In the genomic region with DNA sequence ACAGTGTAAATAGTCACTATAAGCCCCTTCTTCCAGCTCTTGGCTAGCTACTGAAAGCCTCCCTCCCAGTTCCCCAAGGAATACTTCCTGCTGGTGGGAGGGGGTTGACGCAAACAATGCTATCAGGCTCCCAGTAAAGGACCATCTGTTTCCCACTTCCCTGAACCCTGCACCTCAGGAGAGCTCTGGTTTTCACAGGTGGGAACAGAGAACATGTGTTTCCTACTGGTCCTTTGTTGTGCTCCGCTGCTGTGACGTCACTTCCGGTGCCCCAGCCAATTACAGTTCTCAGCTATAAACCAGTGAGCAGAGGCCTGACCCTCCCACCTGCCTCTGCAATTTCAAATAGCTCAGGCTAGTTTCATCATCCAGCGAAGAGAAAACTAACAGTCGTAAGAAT, we compare ENCODE assay signal across 8 mouse cellular contexts. TPM values are rescaled to one million over a fixed set of nuclear protein-coding genes. Genes with fewer than 3 reads are reported as not detected.
A peak's percentile ranks its signal among the peaks of the same experiment; 100 is the strongest.
DNase-seq lines count a peak whose midpoint lies in the region; ATAC-seq and TF ChIP-seq lines count a peak whose summit lies in the region.

A gene (minus strand): TSS at position 206 of the 400 bp plus-strand sequence.

- no peaks in the 10 kb centered on the region for H3K4me1 ChIP-seq in forebrain, embryonic 13.5 days
- no peaks in the 10 kb centered on the region for H3K4me1 ChIP-seq in forebrain, embryonic 16.5 days (replicated peaks; ENCODE audit: control insufficient read depth, insufficient read depth, low read length)
- no peaks in the 10 kb centered on the region for H3K4me1 ChIP-seq in lung, adult 2 months (ENCODE audit: control insufficient read depth, insufficient read depth, low read length)

- H3K4me3 ChIP-seq in forebrain, embryonic 13.5 days = no peak within 1 kb of the TSS
- H3K4me3 ChIP-seq in forebrain, embryonic 16.5 days (replicated peaks; ENCODE audit: low read length) = no peak within 1 kb of the TSS
- peak within 1 kb of the TSS; percentile 13 for H3K4me3 ChIP-seq in lung, adult 2 months (replicated peaks; ENCODE audit: extremely low read depth, low read depth, low read length)

- TF ChIP-seq CTCF in lung, adult 2 months (IDR thresholded peaks at IDR 0.05; ENCODE audit: insufficient read depth, low read length) = no peak

- DNase-seq in gastrocnemius, postnatal 36 days = peak; percentile 28 to 33
- DNase-seq in induced T-regulatory cell, adult 2 months (ENCODE audit: low read depth) = peak; percentile 48
- no peak for DNase-seq in lung, adult 2 months
- DNase-seq in thymus, postnatal 36 days = peak; percentile 26 to 59
- DNase-seq in spleen, adult 12 weeks (ENCODE audit: low spot score) = no peak
- DNase-seq in left cerebral cortex, adult 8-10 months (ENCODE audit: low spot score in 2 of 2) = no peak

- no peak within 1 kb of the TSS for H3K9ac ChIP-seq in forebrain, embryonic 13.5 days
- no peak within 1 kb of the TSS for H3K9ac ChIP-seq in forebrain, embryonic 16.5 days (replicated peaks; ENCODE audit: low read depth, low read length)

- H3K4me2 ChIP-seq in forebrain, embryonic 13.5 days = no peak within 1 kb of the TSS
- no peak within 1 kb of the TSS for H3K4me2 ChIP-seq in forebrain, embryonic 16.5 days (ENCODE audit: low read length)

- ATAC-seq in forebrain, embryonic 13.5 days = peak; percentile 51; the same call in 1 of the 2 replicates
- no peak for ATAC-seq in forebrain, embryonic 16.5 days

- no peak within 1 kb of the TSS for H3K27ac ChIP-seq in forebrain, embryonic 13.5 days
- H3K27ac ChIP-seq in forebrain, embryonic 16.5 days (ENCODE audit: low read length) = no peak within 1 kb of the TSS

- H3K27me3 ChIP-seq in forebrain, embryonic 13.5 days = no peaks in the 10 kb centered on the region
- no peaks in the 10 kb centered on the region for H3K27me3 ChIP-seq in forebrain, embryonic 16.5 days (replicated peaks; ENCODE audit: control insufficient read depth, insufficient read depth, low read length)

- intact Hi-C loops in gastrocnemius, postnatal 36 days (cut with DNase I) = no loop called here

- WGBS in forebrain, embryonic 13.5 days = 81% methylated on average over 6 of the region's 6 CpGs
- WGBS in forebrain, embryonic 16.5 days = 88% methylated on average over 6 of the region's 6 CpGs
- WGBS in lung, adult 2 months = 43% methylated on average over 6 of the region's 6 CpGs

- H3K9me3 ChIP-seq in forebrain, embryonic 13.5 days (replicated peaks) = no peaks in the 10 kb centered on the region
- no peaks in the 10 kb centered on the region for H3K9me3 ChIP-seq in forebrain, embryonic 16.5 days (ENCODE audit: control insufficient read depth, low read length)

- no peak for TF ChIP-seq POLR2A in lung, adult 2 months (IDR thresholded peaks at IDR 0.05; ENCODE audit: borderline replicate concordance, extremely low read depth, low read depth, low read length)

- H3K36me3 ChIP-seq in forebrain, embryonic 13.5 days (ENCODE audit: poor library complexity, severe bottlenecking) = no peaks in the 10 kb centered on the region
- H3K36me3 ChIP-seq in forebrain, embryonic 16.5 days (ENCODE audit: control insufficient read depth, insufficient read depth) = no peaks in the 10 kb centered on the region

RNA-seq across cellular contexts. Expression of the gene that starts here (rescaled TPM):
- polyA plus RNA-seq in forebrain, embryonic 13.5 days (2015; fragmentation: Nextera tagmentation; extraction: Ambion mirVana) = 0.08 and 0.39 TPM in 2 replicates
- polyA plus RNA-seq in forebrain, embryonic 16.5 days (2015; fragmentation: Nextera tagmentation; extraction: Ambion mirVana) = 0.52 and 0.63 TPM in 2 replicates
- 1 to 10 TPM in 1 of 2 experiments, under 1 TPM in 1; 0.23 to 1.2 TPM for total RNA-seq in gastrocnemius, postnatal 36 days (2021)
- polyA plus RNA-seq in lung, adult 2 months (2012; rRNA removed) = 2.2 and 3.0 TPM in 2 replicates
- total RNA-seq in left cerebral cortex, adult 8-10 months (2022) = under 1 TPM in 1 of 4 experiments, not detected in 3; 0.14 TPM

Comparison
In these comparisons a context has a peak if more than half of its experiments do, and no peak if none do; other contexts are left out.
1. Peak in ATAC-seq in forebrain, embryonic 13.5 days; RNA of the gene not detected or under 1 TPM.
2. DNase-seq: peak in gastrocnemius, postnatal 36 days (2 of 2), induced T-regulatory cell, adult 2 months (single experiment) and thymus, postnatal 36 days (2 of 2); none in lung, adult 2 months (single experiment), spleen, adult 12 weeks (single experiment) and left cerebral cortex, adult 8-10 months (0 of 2).